Mouse (Mus musculus) CH12F3 (cell line): ENCODE data around the gene Gm17606.

Source experiments
- in situ Hi-C: fragments of 300-500 bp; cut with MboI; formaldehyde crosslinking; loops from 2 replicates; pipeline ENCODE4 v1.14.3; 2020; ENCODE audit warnings: low sequenced_read_pairs

Gene Gm17606

GRCm38 (mm10) chr14:54623334-54623733 is 17.4 kb upstream of the Gm17606 start:
- in situ Hi-C loops = no loop called here

GRCm38 (mm10) chr14:54624976-54625375 is 15.8 kb upstream of the Gm17606 start:
- in situ Hi-C loops = loop anchor here (25.0 kb wide), 2 partner anchors 388 to 563 kb away; no protein-coding TSS in a partner anchor

- in situ Hi-C loops = loop anchor here (25.0 kb wide), 2 partner anchors 391 to 566 kb away; no protein-coding TSS in a partner anchor
These were observed 12.6 kb upstream of the Gm17606 start for GRCm38 (mm10) chr14:54628103-54628502.

- in situ Hi-C loops = loop anchor here (25.0 kb wide), 2 partner anchors 392 to 567 kb away; no protein-coding TSS in a partner anchor
These were observed 11.0 kb upstream of the Gm17606 start for GRCm38 (mm10) chr14:54629797-54630196.

- in situ Hi-C loops = loop anchor here (25.0 kb wide), 2 partner anchors 393 to 568 kb away; no protein-coding TSS in a partner anchor
These were observed 10.0 kb upstream of the Gm17606 start for GRCm38 (mm10) chr14:54630583-54631239.

GRCm38 (mm10) chr14:54631240-54631599 is 9.5 kb upstream of the Gm17606 start:
- in situ Hi-C loops = loop anchor here (25.0 kb wide), 2 partner anchors 394 to 569 kb away; no protein-coding TSS in a partner anchor

GRCm38 (mm10) chr14:54632252-54632651 is 8.5 kb upstream of the Gm17606 start:
- in situ Hi-C loops = loop anchor here (25.0 kb wide), 2 partner anchors 395 to 570 kb away; no protein-coding TSS in a partner anchor

GRCm38 (mm10) chr14:54634182-54634581 is 6.6 kb upstream of the Gm17606 start:
- in situ Hi-C loops = loop anchor here (25.0 kb wide), 2 partner anchors 397 to 572 kb away; no protein-coding TSS in a partner anchor

GRCm38 (mm10) chr14:54636954-54637353 is 3.8 kb upstream of the Gm17606 start:
- in situ Hi-C loops = loop anchor here (25.0 kb wide), 2 partner anchors 400 to 575 kb away; no protein-coding TSS in a partner anchor

GRCm38 (mm10) chr14:54638210-54638609 is 2.5 kb upstream of the Gm17606 start:
- in situ Hi-C loops = loop anchor here (25.0 kb wide), 2 partner anchors 401 to 576 kb away; no protein-coding TSS in a partner anchor

- in situ Hi-C loops = loop anchor here (5.0 to 25.0 kb wide), 3 partner anchors 73 to 578 kb away; no protein-coding TSS in a partner anchor
These were observed 631 bp upstream of the Gm17606 start for GRCm38 (mm10) chr14:54640121-54640520.

- in situ Hi-C loops = loop anchor here (5.0 to 25.0 kb wide), 3 partner anchors 74 to 579 kb away; no protein-coding TSS in a partner anchor
These were observed 685 bp downstream of the Gm17606 start, which contains the start of gene Cdh24 for GRCm38 (mm10) chr14:54641305-54641969. Gene Cdh24 (minus strand): TSS chr14:54641364.

- in situ Hi-C loops = loop anchor here (5.0 to 25.0 kb wide), 3 partner anchors 75 to 580 kb away; no protein-coding TSS in a partner anchor
These were observed 1.6 kb downstream of the Gm17606 start for GRCm38 (mm10) chr14:54642224-54642944.

- in situ Hi-C loops = loop anchor here (5.0 to 25.0 kb wide), 3 partner anchors 76 to 581 kb away; no protein-coding TSS in a partner anchor
These were observed 2.3 kb downstream of the Gm17606 start for GRCm38 (mm10) chr14:54643011-54643410.

- in situ Hi-C loops = loop anchor here (5.0 to 25.0 kb wide), 3 partner anchors 77 to 582 kb away; no protein-coding TSS in a partner anchor
These were observed 3.5 kb downstream of the Gm17606 start for GRCm38 (mm10) chr14:54644294-54644693.

- in situ Hi-C loops = loop anchor here (25.0 kb wide), 2 partner anchors 409 to 584 kb away; no protein-coding TSS in a partner anchor
These were observed 5.7 kb downstream of the Gm17606 start for GRCm38 (mm10) chr14:54646455-54646854.

GRCm38 (mm10) chr14:54646898-54647636 is 6.3 kb downstream of the Gm17606 start:
- in situ Hi-C loops = loop anchor here (25.0 kb wide), 2 partner anchors 410 to 585 kb away; no protein-coding TSS in a partner anchor

- in situ Hi-C loops = loop anchor here (25.0 kb wide), 2 partner anchors 411 to 586 kb away; no protein-coding TSS in a partner anchor
These were observed 7.1 kb downstream of the Gm17606 start for GRCm38 (mm10) chr14:54647900-54648299.

GRCm38 (mm10) chr14:54650621-54651454 is 10.1 kb downstream of the Gm17606 start:
- in situ Hi-C loops = no loop called here
